Mouse (Mus musculus) embryonic facial prominence, embryonic 15.5 days (tissue): ENCODE measurements around the gene Dhx35. TPM values are rescaled to one million over a fixed set of nuclear protein-coding genes. Genes with fewer than 3 reads are reported as not detected.

Experiments used
- ATAC-seq: fragments of 200-750 bp; cut with Nextera tagmentation; 2 replicates; pipeline ENCODE4 v1.8.0; 2017; ENCODE audit warnings: low read depth, moderate TSS enrichment; ENCODE audit not compliant: insufficient number of reproducible peaks, low FRiP score, low TSS enrichment
- H3K27ac ChIP-seq: fragments of 300-500 bp; sonication (generic); replicated peaks from 2 replicates; pipeline ENCODE4 v1.5.1; 2015; ENCODE audit warnings: mild to moderate bottlenecking, inconsistent platforms
- H3K27me3 ChIP-seq: fragments of 300-500 bp; sonication (generic); 2 replicates; pipeline ENCODE4 v1.6.1; 2015; ENCODE audit warnings: inconsistent platforms
- H3K36me3 ChIP-seq: fragments of 300-500 bp; sonication (generic); 2 replicates; pipeline ENCODE4 v1.6.1; 2015; ENCODE audit warnings: mild to moderate bottlenecking, inconsistent platforms
- H3K4me1 ChIP-seq: fragments of 300-500 bp; sonication (generic); 2 replicates; pipeline ENCODE4 v1.6.1; 2015; ENCODE audit warnings: inconsistent platforms
- H3K4me2 ChIP-seq: fragments of 300-500 bp; sonication (generic); replicated peaks from 2 replicates; pipeline ENCODE4 v1.6.1; 2015; ENCODE audit warnings: mild to moderate bottlenecking, inconsistent platforms
- H3K4me3 ChIP-seq: fragments of 300-500 bp; sonication (generic); replicated peaks from 2 replicates; pipeline ENCODE4 v1.5.1; 2015; ENCODE audit warnings: mild to moderate bottlenecking, inconsistent platforms
- H3K9ac ChIP-seq: fragments of 300-500 bp; sonication (generic); 2 replicates; pipeline ENCODE4 v1.6.1; 2015; ENCODE audit warnings: inconsistent platforms
- H3K9me3 ChIP-seq: fragments of 300-500 bp; sonication (generic); replicated peaks from 2 replicates; pipeline ENCODE4 v1.6.1; 2016; ENCODE audit warnings: inconsistent platforms
- WGBS: fragments of 180-500 bp; shearing (Covaris S2); methylation state at CpG from one replicate; pipeline ENCODE4 v1.1.7; 2015; 5-methylcytosine and 5-hydroxymethylcytosine counted together
- polyA plus RNA-seq: library from polyadenylated mRNA; unstranded; fragments of >200 nt; fragmentation: Nextera tagmentation; extraction: Ambion mirVana; gene quantifications from 2 replicates; pipeline ENCODE4 v1.2.1, GENCODE M21; 2015

The Dhx35 gene
- polyA plus RNA-seq, 1 experiment from 2014 or later: 12.5 TPM

DNA sequence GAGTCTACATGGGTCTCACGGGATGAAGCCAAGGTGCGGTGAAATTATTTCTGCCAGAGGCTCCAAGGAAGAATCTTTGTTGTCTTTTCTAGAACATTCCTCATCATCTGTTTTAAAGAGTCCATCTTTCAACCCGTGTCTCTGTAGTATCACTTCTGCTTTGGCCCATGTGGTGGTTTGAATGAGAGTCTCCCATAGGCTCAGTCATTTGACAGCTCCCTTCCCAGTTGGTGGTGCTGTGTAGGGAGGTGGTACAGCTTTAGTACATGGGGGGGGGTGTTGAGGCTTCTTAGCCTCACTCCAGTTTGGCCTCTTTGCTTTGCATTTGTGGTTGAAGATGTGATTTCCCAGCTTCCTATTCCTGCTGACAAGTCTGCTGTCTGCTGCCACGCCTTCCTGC lies 96.7 kb downstream of the Dhx35 start:
- Histone ChIP-seq H3K9ac (no peak overlapping the region), H3K27ac (no peak overlapping the region), H3K4me1 (no peaks in the 10 kb centered on the region), H3K9me3 (no peaks in the 10 kb centered on the region), H3K27me3 (no peaks in the 10 kb centered on the region), H3K4me2 (no peak overlapping the region), H3K36me3 (no peaks in the 10 kb centered on the region), H3K4me3 (no peak overlapping the region)
- no peak for ATAC-seq
- WGBS: 83% methylated on average over 4 of the region's 4 CpGs

DNA sequence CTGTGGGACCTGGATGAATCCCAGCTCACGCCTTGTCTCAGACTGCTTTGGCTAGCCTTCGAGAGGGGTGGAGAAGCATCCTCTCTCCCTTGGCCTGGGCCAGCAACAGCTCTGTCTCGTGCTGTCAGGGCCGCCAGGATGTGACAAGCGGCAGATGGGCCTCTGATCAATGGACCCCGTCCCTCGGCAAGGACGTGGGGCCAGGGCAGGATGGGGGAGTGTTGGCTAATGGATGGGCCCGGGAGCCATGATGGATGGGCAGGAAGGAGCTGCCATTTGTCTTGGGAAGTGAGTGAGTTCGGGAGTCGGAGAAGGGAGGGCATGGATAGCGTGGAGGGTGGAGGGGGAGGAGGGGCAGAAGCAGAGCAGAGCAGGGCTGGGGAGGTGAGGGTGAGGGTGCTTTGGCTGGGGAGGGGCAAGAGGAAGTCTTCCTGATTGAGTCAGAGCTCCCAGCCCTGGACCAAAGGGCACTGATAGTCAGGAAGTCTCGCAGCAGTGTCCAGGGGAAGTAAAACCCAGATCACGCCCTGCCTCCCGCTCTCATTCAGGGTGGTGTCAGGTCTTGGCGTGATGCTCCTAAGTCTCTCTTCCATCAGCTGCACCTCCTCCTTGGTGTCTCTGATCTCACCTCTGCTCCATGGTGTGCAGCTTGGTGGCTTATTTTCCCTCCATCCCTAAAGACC lies 98.7 kb downstream of the Dhx35 start:
- H3K9ac ChIP-seq: no peak overlapping the region
- no peaks in the 10 kb centered on the region for H3K4me1 ChIP-seq
- no peak overlapping the region for H3K4me2 ChIP-seq
- no peak for ATAC-seq
- WGBS: 72% methylated on average over 16 of the region's 16 CpGs
- H3K27me3 ChIP-seq: no peaks in the 10 kb centered on the region
- H3K9me3 ChIP-seq: no peaks in the 10 kb centered on the region
- H3K4me3 ChIP-seq: no peak overlapping the region
- no peak overlapping the region for H3K27ac ChIP-seq
- H3K36me3 ChIP-seq: no peaks in the 10 kb centered on the region

DNA sequence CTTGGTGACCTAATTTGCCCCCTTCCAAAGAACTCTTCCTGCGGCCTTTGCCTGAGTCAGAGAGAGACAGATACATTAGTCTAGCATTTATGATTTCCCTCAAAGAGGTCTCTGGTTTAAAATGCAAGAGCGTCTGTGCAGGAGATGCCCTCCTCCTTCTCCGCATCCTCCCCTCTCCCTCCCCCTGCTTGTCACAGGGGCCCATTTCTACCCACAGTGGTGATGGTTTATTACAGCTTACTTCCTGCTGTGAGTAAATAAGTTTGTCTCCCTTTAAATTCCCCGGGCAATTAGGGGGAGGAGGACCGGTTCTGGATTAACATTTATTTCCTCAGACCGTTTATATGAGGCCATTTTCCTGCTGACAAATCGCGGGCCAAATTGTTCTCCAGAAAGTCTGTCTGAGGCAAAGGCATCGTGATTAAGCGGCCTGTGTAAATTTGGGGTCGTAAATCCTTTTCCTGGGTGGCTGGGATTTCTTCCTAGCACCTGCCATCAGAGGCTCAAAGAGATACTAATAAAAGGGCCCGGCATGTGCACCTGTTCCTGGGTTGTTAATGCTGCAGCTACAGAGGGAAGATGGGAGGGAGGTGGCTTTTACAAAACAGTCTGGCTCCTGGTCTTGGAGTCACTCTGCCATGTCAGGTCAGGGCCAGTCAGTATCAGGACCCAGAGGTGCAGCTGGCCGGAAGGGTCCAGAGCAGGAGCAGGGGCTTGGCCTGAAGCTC lies 104.0 kb downstream of the Dhx35 start:
- WGBS: 44% methylated on average over 13 of the region's 13 CpGs
- ATAC-seq: no peak
- no peak overlapping the region for H3K4me3 ChIP-seq
- H3K9me3 ChIP-seq: no peaks in the 10 kb centered on the region
- H3K4me1 ChIP-seq: no peaks in the 10 kb centered on the region
- no peak overlapping the region for H3K27ac ChIP-seq
- H3K27me3 ChIP-seq: no peaks in the 10 kb centered on the region
- H3K4me2 ChIP-seq: no peak overlapping the region
- no peaks in the 10 kb centered on the region for H3K36me3 ChIP-seq
- no peak overlapping the region for H3K9ac ChIP-seq

Other genes with a start within 250 kb of the Dhx35 start
- gene Slc32a1, start 184.0 kb upstream of the Dhx35 start, polyA plus RNA-seq: 0.05 and 0.08 TPM in 2 replicates
- gene Actr5, start 169.9 kb upstream of the Dhx35 start, polyA plus RNA-seq: 12.0 and 13.1 TPM in 2 replicates
- gene Ppp1r16b, start 129.4 kb upstream of the Dhx35 start, polyA plus RNA-seq: 5.3 and 5.7 TPM in 2 replicates
- gene Fam83d, start 26.7 kb upstream of the Dhx35 start, polyA plus RNA-seq: 39.5 and 39.9 TPM in 2 replicates